Mouse (Mus musculus): ENCODE measurements around the gene Rnf40. TPM values are rescaled to one million over a fixed set of nuclear protein-coding genes. Genes with fewer than 3 reads are reported as not detected.

Rnf40 gene
- polyA plus RNA-seq, 1 experiment from 2014 or later: 16.7 TPM

- Histone ChIP-seq H3K9ac (ENCODE audit: low read depth, low read length) (no peak overlapping the region), H3K27me3 (replicated peaks; ENCODE audit: control insufficient read depth, insufficient read depth, low read length) (no peaks in the 10 kb centered on the region), H3K4me1 (replicated peaks; ENCODE audit: control insufficient read depth, insufficient read depth, low read length) (no peaks in the 10 kb centered on the region), H3K9me3 (ENCODE audit: control insufficient read depth) (no peaks in the 10 kb centered on the region), H3K4me3 (ENCODE audit: low read depth, low read length) (no peak overlapping the region), H3K4me2 (replicated peaks; ENCODE audit: low read depth) (no peak overlapping the region), H3K36me3 (ENCODE audit: control insufficient read depth, insufficient read depth) (peaks cover 32% of the 10 kb centered on the region), H3K27ac (ENCODE audit: low read depth, low read length) (no peak overlapping the region)
- WGBS: 83% methylated on average over 6 of the region's 6 CpGs
- 0 out of 2 replicates have a peak, but pooled peaks have one; percentile 4 for TF ChIP-seq CTCF (IDR thresholded peaks at IDR 0.05; ENCODE audit: low read depth)
- no peak for ATAC-seq
These were observed 24.0 kb upstream of the Rnf40 start for GRCm38 (mm10) chr7:127564381-127565150.

GRCm38 (mm10) chr7:127572895-127573471 is 15.6 kb upstream of the Rnf40 start, which contains the start of gene Phkg2:
Gene Phkg2, plus strand, starts transcription at chr7:127573340.
- peak within 1 kb of the TSS; percentile 60 for H3K9ac ChIP-seq (ENCODE audit: low read depth, low read length)
- no peaks in the 10 kb centered on the region for H3K9me3 ChIP-seq (ENCODE audit: control insufficient read depth)
- under 1% methylated on average over 17 of the region's 17 CpGs for WGBS
- peak within 1 kb of the TSS; percentile 62 for H3K27ac ChIP-seq (ENCODE audit: low read depth, low read length)
- H3K27me3 ChIP-seq (replicated peaks; ENCODE audit: control insufficient read depth, insufficient read depth, low read length): no peaks in the 10 kb centered on the region
- peaks cover 17% of the 10 kb centered on the region for H3K36me3 ChIP-seq (ENCODE audit: control insufficient read depth, insufficient read depth)
- peak within 1 kb of the TSS; percentile 92 for H3K4me2 ChIP-seq (replicated peaks; ENCODE audit: low read depth)
- 0 out of 2 replicates have a peak, but pooled peaks have one; percentile 10 for TF ChIP-seq CTCF (IDR thresholded peaks at IDR 0.05; ENCODE audit: low read depth)
- peak; percentile 99 for ATAC-seq
- H3K4me1 ChIP-seq (replicated peaks; ENCODE audit: control insufficient read depth, insufficient read depth, low read length): no peaks in the 10 kb centered on the region
- H3K4me3 ChIP-seq (ENCODE audit: low read depth, low read length): peak within 1 kb of the TSS; percentile 73

- H3K9ac ChIP-seq (ENCODE audit: low read depth, low read length): peak overlapping the region; percentile 60
- H3K27ac ChIP-seq (ENCODE audit: low read depth, low read length): peak overlapping the region; percentile 46; the same call in 1 of the 2 replicates
- H3K36me3 ChIP-seq (ENCODE audit: control insufficient read depth, insufficient read depth): peaks cover 22% of the 10 kb centered on the region
- peak; percentile 33; the same call in 1 of the 2 replicates for ATAC-seq
- no peaks in the 10 kb centered on the region for H3K9me3 ChIP-seq (ENCODE audit: control insufficient read depth)
- H3K4me1 ChIP-seq (replicated peaks; ENCODE audit: control insufficient read depth, insufficient read depth, low read length): no peaks in the 10 kb centered on the region
- no peak for TF ChIP-seq CTCF (IDR thresholded peaks at IDR 0.05; ENCODE audit: low read depth)
- 1% methylated on average over 28 of the region's 28 CpGs for WGBS
- peak overlapping the region; percentile 73 for H3K4me3 ChIP-seq (ENCODE audit: low read depth, low read length)
- peak overlapping the region; percentile 92 for H3K4me2 ChIP-seq (replicated peaks; ENCODE audit: low read depth)
- no peaks in the 10 kb centered on the region for H3K27me3 ChIP-seq (replicated peaks; ENCODE audit: control insufficient read depth, insufficient read depth, low read length)
These were observed 15.0 kb upstream of the Rnf40 start for GRCm38 (mm10) chr7:127573503-127574008.

GRCm38 (mm10) chr7:127574115-127574514 is 14.5 kb upstream of the Rnf40 start:
- Histone ChIP-seq H3K9me3 (ENCODE audit: control insufficient read depth) (no peaks in the 10 kb centered on the region), H3K4me1 (replicated peaks; ENCODE audit: control insufficient read depth, insufficient read depth, low read length) (no peaks in the 10 kb centered on the region), H3K27ac (ENCODE audit: low read depth, low read length) (no peak overlapping the region), H3K4me3 (ENCODE audit: low read depth, low read length) (peak overlapping the region; percentile 73), H3K9ac (ENCODE audit: low read depth, low read length) (peak overlapping the region; percentile 60; the same call in 1 of the 2 replicates), H3K36me3 (ENCODE audit: control insufficient read depth, insufficient read depth) (peaks cover 26% of the 10 kb centered on the region), H3K4me2 (replicated peaks; ENCODE audit: low read depth) (peak overlapping the region; percentile 92), H3K27me3 (replicated peaks; ENCODE audit: control insufficient read depth, insufficient read depth, low read length) (no peaks in the 10 kb centered on the region)
- 14% methylated on average over 7 of the region's 7 CpGs for WGBS
- ATAC-seq: no peak
- no peak for TF ChIP-seq CTCF (IDR thresholded peaks at IDR 0.05; ENCODE audit: low read depth)

GRCm38 (mm10) chr7:127583260-127583659 is 5.3 kb upstream of the Rnf40 start:
- no peaks in the 10 kb centered on the region; the same call in 1 of the 2 replicates for H3K4me1 ChIP-seq (replicated peaks; ENCODE audit: control insufficient read depth, insufficient read depth, low read length)
- H3K9me3 ChIP-seq (ENCODE audit: control insufficient read depth): no peaks in the 10 kb centered on the region
- 97% methylated on average over 6 of the region's 6 CpGs for WGBS
- H3K9ac ChIP-seq (ENCODE audit: low read depth, low read length): no peak overlapping the region
- ATAC-seq: no peak
- H3K27me3 ChIP-seq (replicated peaks; ENCODE audit: control insufficient read depth, insufficient read depth, low read length): no peaks in the 10 kb centered on the region
- H3K4me3 ChIP-seq (ENCODE audit: low read depth, low read length): no peak overlapping the region
- no peak overlapping the region for H3K27ac ChIP-seq (ENCODE audit: low read depth, low read length)
- TF ChIP-seq CTCF (IDR thresholded peaks at IDR 0.05; ENCODE audit: low read depth): no peak
- peaks cover 59% of the 10 kb centered on the region for H3K36me3 ChIP-seq (ENCODE audit: control insufficient read depth, insufficient read depth)
- no peak overlapping the region for H3K4me2 ChIP-seq (replicated peaks; ENCODE audit: low read depth)

- 85% methylated on average over 7 of the region's 7 CpGs for WGBS
These were observed 3.5 kb upstream of the Rnf40 start for GRCm38 (mm10) chr7:127585031-127585430.

More at GRCm38 (mm10) chr7:127585031-127585430, 3.5 kb upstream of the Rnf40 start:
- Histone ChIP-seq H3K27me3 (replicated peaks; ENCODE audit: control insufficient read depth, insufficient read depth, low read length) (no peaks in the 10 kb centered on the region), H3K27ac (ENCODE audit: low read depth, low read length) (no peak overlapping the region), H3K36me3 (ENCODE audit: control insufficient read depth, insufficient read depth) (peaks cover 44% of the 10 kb centered on the region), H3K9ac (ENCODE audit: low read depth, low read length) (no peak overlapping the region), H3K4me3 (ENCODE audit: low read depth, low read length) (no peak overlapping the region), H3K9me3 (ENCODE audit: control insufficient read depth) (no peaks in the 10 kb centered on the region), H3K4me1 (replicated peaks; ENCODE audit: control insufficient read depth, insufficient read depth, low read length) (no peaks in the 10 kb centered on the region; the same call in 1 of the 2 replicates), H3K4me2 (replicated peaks; ENCODE audit: low read depth) (no peak overlapping the region)
- no peak for ATAC-seq
- TF ChIP-seq CTCF (IDR thresholded peaks at IDR 0.05; ENCODE audit: low read depth): no peak

Data from intestine, postnatal 0 days (tissue).